Mouse (Mus musculus): ENCODE measurements around the gene Mindy4. TPM values are rescaled to one million over a fixed set of nuclear protein-coding genes. Genes with fewer than 3 reads are reported as not detected.
"Not testable (repeated sequence)": the region's sequence is repeated elsewhere in the genome, so short reads cannot be mapped to it uniquely, and the experiment has no call there.

Gene Mindy4
- polyA plus RNA-seq, 1 experiment from 2014 or later: 15.0 TPM

DNA sequence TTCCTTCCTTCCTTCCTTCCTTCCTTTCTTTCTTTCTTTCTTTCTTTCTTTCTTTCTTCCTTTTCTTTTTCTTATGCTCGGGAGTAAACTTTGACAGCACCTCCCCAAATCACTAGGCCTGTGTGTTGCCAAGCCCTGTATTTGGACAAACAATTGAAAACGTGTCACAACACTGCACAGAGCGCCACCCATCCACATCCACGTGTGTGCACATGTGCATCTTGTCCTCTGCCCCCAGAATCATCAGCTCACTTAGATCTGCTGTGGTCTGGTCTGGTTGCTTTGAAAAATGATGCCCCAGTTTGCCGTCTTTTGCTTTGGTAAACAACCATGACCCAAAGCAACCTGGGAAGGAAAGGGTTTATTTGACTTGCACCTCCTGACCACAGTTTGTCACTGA is 27.3 kb upstream of the Mindy4 start:
- H3K27me3 ChIP-seq: peaks cover 8% of the 10 kb centered on the region
- 64% methylated on average over 5 of the region's 5 CpGs for WGBS
- no peaks in the 10 kb centered on the region for H3K4me1 ChIP-seq
- no peak overlapping the region for H3K4me2 ChIP-seq
- no peak for ATAC-seq
- no peak overlapping the region for H3K9ac ChIP-seq
- H3K36me3 ChIP-seq (ENCODE audit: poor library complexity, severe bottlenecking): no peaks in the 10 kb centered on the region
- H3K9me3 ChIP-seq (replicated peaks): no peaks in the 10 kb centered on the region
- no peak overlapping the region for H3K4me3 ChIP-seq
- H3K27ac ChIP-seq: no peak overlapping the region

DNA sequence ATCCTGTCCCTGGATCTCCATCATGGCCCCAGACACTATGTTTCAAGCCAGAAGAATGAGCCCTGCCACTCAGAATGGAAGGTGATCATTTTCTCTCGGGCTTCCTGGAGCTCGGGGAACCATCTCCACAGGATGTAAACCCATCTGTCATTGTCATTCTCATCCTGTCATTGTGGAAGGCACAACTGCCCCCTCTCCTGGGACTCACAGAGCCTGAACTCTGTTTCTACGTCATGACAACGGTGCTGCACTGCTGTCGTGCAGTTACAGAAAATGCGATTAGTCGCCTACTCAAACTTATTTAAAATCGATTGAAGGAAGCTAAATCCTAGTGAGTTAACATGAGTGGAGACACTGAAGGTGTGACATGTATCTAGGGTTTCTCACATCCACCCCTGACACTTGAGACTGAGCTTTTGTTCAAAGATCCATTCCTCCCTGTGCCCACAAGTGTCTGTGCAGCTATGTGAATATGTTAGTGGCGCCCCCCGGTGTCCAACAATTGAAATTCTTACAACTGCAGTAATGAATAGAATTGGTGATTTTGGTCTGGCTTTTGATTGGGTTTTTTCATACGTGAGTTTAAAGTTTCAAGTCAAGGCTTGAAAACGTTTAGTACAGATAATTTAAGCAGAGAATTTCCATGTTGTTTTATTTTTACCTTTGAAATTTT is 26.0 kb upstream of the Mindy4 start:
- Histone ChIP-seq H3K4me2 (no peak overlapping the region), H3K27ac (no peak overlapping the region), H3K9me3 (replicated peaks) (no peaks in the 10 kb centered on the region), H3K36me3 (ENCODE audit: poor library complexity, severe bottlenecking) (no peaks in the 10 kb centered on the region), H3K9ac (no peak overlapping the region), H3K27me3 (0 out of 2 replicates have a peak, but pooled peaks cover 6% of the 10 kb centered on the region), H3K4me1 (no peaks in the 10 kb centered on the region), H3K4me3 (no peak overlapping the region)
- whole genome bisulfite sequencing: 50% methylated on average over 12 of the region's 12 CpGs
- no peak for ATAC-seq

DNA sequence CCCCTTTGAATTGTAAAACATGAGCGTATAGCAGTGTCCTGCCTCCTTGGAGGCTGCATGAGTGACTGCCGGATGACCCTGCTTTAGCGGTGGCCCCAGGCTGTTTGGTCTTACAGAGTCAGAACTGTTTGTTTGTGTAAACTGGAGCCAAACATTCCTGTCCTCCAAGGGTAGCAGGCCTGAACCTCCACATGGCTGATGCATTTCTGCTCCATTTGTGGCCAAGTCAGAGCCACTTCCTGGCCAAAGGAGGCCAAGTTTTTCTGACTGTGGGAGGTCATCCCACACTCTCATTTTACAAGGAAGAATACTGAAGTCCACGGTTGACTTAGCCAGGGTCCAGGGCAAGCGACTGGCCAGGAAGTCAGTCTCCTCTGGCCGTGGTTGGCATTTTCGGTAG is 23.6 kb upstream of the Mindy4 start:
- Histone ChIP-seq H3K36me3 (ENCODE audit: poor library complexity, severe bottlenecking) (no peaks in the 10 kb centered on the region), H3K27ac (no peak overlapping the region), H3K9me3 (replicated peaks) (no peaks in the 10 kb centered on the region), H3K4me1 (no peaks in the 10 kb centered on the region), H3K27me3 (0 out of 2 replicates have a peak, but pooled peaks cover 6% of the 10 kb centered on the region), H3K9ac (no peak overlapping the region), H3K4me3 (no peak overlapping the region), H3K4me2 (no peak overlapping the region)
- ATAC-seq: no peak
- 91% methylated on average over 7 of the region's 7 CpGs for WGBS

GRCm38 (mm10) chr6:55182655-55183430 is 20.3 kb upstream of the Mindy4 start:
- 95% methylated on average over 1 of the region's 1 CpGs for WGBS
- H3K27me3 ChIP-seq: no peaks in the 10 kb centered on the region
- no peak overlapping the region for H3K9ac ChIP-seq
- H3K4me3 ChIP-seq: no peak overlapping the region
- no peaks in the 10 kb centered on the region for H3K4me1 ChIP-seq
- no peaks in the 10 kb centered on the region for H3K36me3 ChIP-seq (ENCODE audit: poor library complexity, severe bottlenecking)
- H3K9me3 ChIP-seq (replicated peaks): no peaks in the 10 kb centered on the region
- H3K4me2 ChIP-seq: no peak overlapping the region
- no peak for ATAC-seq
- no peak overlapping the region for H3K27ac ChIP-seq

DNA sequence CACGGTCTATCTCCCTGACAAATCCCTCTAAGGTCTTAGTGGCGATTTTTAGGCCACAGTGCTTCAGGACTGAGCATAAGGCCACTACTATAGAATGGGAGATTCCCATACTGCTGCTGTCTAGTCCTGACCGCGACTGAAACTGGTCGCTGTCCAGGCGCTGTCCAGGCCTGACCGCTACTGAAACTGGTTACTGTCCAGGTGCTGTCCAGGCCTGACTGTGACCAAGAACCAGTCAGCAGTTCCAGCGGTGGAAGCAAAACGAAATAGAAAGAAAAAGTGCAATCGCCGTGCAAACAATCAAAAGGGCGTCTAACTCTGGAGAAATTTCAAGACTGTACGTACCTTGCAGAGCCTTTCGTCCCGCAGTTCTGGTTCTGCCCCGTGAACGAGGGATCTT is 15.4 kb upstream of the Mindy4 start:
- H3K9ac ChIP-seq: not testable (repeated sequence)
- 95% methylated on average over 17 of the region's 17 CpGs for WGBS

DNA sequence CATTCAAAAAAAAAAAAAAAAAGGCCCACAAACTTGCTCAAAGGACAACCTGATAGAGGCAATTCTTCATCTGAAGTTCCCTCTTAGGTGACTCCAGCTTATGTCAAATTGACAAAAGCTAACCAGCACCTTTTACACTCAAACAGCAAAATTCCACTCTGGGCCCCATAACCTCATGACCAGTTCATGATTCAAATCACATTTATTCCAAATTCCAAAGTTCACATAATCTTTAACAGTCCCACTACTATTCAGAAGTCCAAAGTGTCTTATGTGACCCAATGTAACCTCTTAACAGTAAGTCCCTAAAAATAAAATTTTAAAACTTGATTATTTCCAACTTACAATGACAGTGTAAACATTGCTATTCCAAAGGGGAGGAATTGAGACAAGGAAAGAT is 13.8 kb upstream of the Mindy4 start:
- Histone ChIP-seq H3K36me3 (ENCODE audit: poor library complexity, severe bottlenecking) (no peaks in the 10 kb centered on the region), H3K9me3 (replicated peaks) (no peaks in the 10 kb centered on the region), H3K4me2 (no peak overlapping the region), H3K9ac (no peak overlapping the region), H3K27ac (no peak overlapping the region), H3K4me1 (no peaks in the 10 kb centered on the region), H3K4me3 (no peak overlapping the region), H3K27me3 (no peaks in the 10 kb centered on the region)
- ATAC-seq: no peak

More for the DNA sequence above, 15.4 kb upstream of the Mindy4 start:
- H3K27ac ChIP-seq; H3K36me3 ChIP-seq (ENCODE audit: poor library complexity, severe bottlenecking); H3K9me3 ChIP-seq (replicated peaks); H3K4me2 ChIP-seq; ATAC-seq; H3K4me1 ChIP-seq; H3K4me3 ChIP-seq; H3K27me3 ChIP-seq: not testable (repeated sequence)

- no peak overlapping the region for H3K4me2 ChIP-seq
- H3K27me3 ChIP-seq: no peaks in the 10 kb centered on the region
- H3K4me1 ChIP-seq: no peaks in the 10 kb centered on the region
- no peak overlapping the region for H3K9ac ChIP-seq
- no peaks in the 10 kb centered on the region for H3K36me3 ChIP-seq (ENCODE audit: poor library complexity, severe bottlenecking)
- no peak for ATAC-seq
- no peak overlapping the region for H3K4me3 ChIP-seq
- no peak overlapping the region for H3K27ac ChIP-seq
- WGBS: 81% methylated on average over 4 of the region's 4 CpGs
- no peaks in the 10 kb centered on the region for H3K9me3 ChIP-seq (replicated peaks)
Observed at GRCm38 (mm10) chr6:55191537-55191936, 11.6 kb upstream of the Mindy4 start.

DNA sequence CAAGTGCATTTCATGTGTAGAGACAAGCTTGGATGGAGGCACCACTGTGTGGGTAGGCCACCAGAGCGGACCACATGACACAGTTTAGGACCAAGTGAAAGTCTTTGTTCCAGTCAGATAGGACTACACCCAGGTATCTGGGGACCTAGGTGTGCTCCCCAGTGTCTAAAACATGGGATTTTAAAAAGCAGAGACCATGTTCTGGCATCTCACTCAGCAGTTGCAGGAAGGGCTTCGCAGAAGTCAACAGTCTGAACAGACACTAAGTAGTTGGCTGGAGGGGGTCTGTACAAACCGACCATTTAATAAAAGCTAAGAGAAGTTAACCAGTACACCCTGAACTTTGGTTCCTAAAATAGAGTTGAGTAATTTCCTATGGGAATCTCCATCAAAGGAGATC is 10.0 kb upstream of the Mindy4 start:
- Histone ChIP-seq H3K9me3 (replicated peaks) (no peaks in the 10 kb centered on the region), H3K4me1 (no peaks in the 10 kb centered on the region), H3K36me3 (ENCODE audit: poor library complexity, severe bottlenecking) (no peaks in the 10 kb centered on the region), H3K27ac (no peak overlapping the region), H3K4me3 (no peak overlapping the region), H3K4me2 (no peak overlapping the region), H3K9ac (no peak overlapping the region), H3K27me3 (no peaks in the 10 kb centered on the region)
- no peak for ATAC-seq
- 92% methylated on average over 3 of the region's 3 CpGs for WGBS

- H3K27ac ChIP-seq: no peak overlapping the region
- H3K4me2 ChIP-seq: no peak overlapping the region
- 96% methylated on average over 3 of the region's 3 CpGs for WGBS
- no peaks in the 10 kb centered on the region for H3K27me3 ChIP-seq
- H3K36me3 ChIP-seq (ENCODE audit: poor library complexity, severe bottlenecking): no peaks in the 10 kb centered on the region
- H3K9ac ChIP-seq: no peak overlapping the region
- H3K4me1 ChIP-seq: peaks cover 10% of the 10 kb centered on the region
- no peak for ATAC-seq
- no peaks in the 10 kb centered on the region for H3K9me3 ChIP-seq (replicated peaks)
- no peak overlapping the region for H3K4me3 ChIP-seq
Observed at GRCm38 (mm10) chr6:55199047-55199446, 4.1 kb upstream of the Mindy4 start.

- peak overlapping the region; percentile 57 for H3K9ac ChIP-seq
- H3K4me3 ChIP-seq: peak overlapping the region; percentile 42
- no peaks in the 10 kb centered on the region for H3K36me3 ChIP-seq (ENCODE audit: poor library complexity, severe bottlenecking)
- peaks cover 26% of the 10 kb centered on the region for H3K4me1 ChIP-seq
- H3K27me3 ChIP-seq: no peaks in the 10 kb centered on the region
- WGBS: 67% methylated on average over 3 of the region's 3 CpGs
- H3K4me2 ChIP-seq: peak overlapping the region; percentile 60
- H3K9me3 ChIP-seq (replicated peaks): no peaks in the 10 kb centered on the region
- peak; percentile 48 for ATAC-seq
- H3K27ac ChIP-seq: peak overlapping the region; percentile 83
Observed at GRCm38 (mm10) chr6:55203931-55204330, 748 bp downstream of the Mindy4 start.

DNA sequence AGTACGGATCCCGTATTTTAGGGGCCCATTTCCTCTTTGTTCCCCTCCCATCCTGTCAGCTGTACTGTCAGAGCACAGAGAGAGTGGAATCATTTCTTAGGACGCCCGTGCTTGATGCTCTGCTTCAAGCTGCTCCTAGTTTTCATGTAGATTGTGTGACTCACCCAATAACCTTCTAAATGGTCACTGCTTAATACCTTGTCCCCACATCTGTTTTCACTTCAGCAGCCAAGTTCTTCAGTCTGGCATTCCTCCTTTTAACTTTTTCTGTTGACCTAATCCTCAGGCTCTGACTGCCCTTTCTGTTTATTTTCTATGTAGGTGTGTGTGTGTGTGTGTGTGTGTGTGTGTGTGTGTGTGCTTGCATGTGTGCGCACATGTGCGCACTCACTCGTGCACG is 4.6 kb downstream of the Mindy4 start:
- ATAC-seq: no peak
- no peak overlapping the region for H3K4me3 ChIP-seq
- H3K27ac ChIP-seq: no peak overlapping the region

GRCm38 (mm10) chr6:55210423-55211365 is 7.5 kb downstream of the Mindy4 start:
- no peak overlapping the region for H3K4me3 ChIP-seq
- ATAC-seq: no peak
- peaks cover 23% of the 10 kb centered on the region for H3K36me3 ChIP-seq (ENCODE audit: poor library complexity, severe bottlenecking)
- H3K9ac ChIP-seq: no peak overlapping the region
- H3K4me2 ChIP-seq: no peak overlapping the region
- H3K27me3 ChIP-seq: no peaks in the 10 kb centered on the region
- 88% methylated on average over 15 of the region's 15 CpGs for WGBS
- no peaks in the 10 kb centered on the region for H3K9me3 ChIP-seq (replicated peaks)
- H3K4me1 ChIP-seq: 0 out of 2 replicates have a peak, but pooled peaks cover under 1% of the 10 kb centered on the region
- no peak overlapping the region for H3K27ac ChIP-seq

More for the DNA sequence above, 4.6 kb downstream of the Mindy4 start:
- WGBS: 92% methylated on average over 8 of the region's 8 CpGs
- Histone ChIP-seq H3K36me3 (ENCODE audit: poor library complexity, severe bottlenecking) (peaks cover 10% of the 10 kb centered on the region), H3K9me3 (replicated peaks) (no peaks in the 10 kb centered on the region), H3K4me1 (peaks cover 23% of the 10 kb centered on the region), H3K9ac (no peak overlapping the region), H3K4me2 (no peak overlapping the region), H3K27me3 (no peaks in the 10 kb centered on the region)
